8 mouse cellular contexts compared by ENCODE assay signal in the genomic region with DNA sequence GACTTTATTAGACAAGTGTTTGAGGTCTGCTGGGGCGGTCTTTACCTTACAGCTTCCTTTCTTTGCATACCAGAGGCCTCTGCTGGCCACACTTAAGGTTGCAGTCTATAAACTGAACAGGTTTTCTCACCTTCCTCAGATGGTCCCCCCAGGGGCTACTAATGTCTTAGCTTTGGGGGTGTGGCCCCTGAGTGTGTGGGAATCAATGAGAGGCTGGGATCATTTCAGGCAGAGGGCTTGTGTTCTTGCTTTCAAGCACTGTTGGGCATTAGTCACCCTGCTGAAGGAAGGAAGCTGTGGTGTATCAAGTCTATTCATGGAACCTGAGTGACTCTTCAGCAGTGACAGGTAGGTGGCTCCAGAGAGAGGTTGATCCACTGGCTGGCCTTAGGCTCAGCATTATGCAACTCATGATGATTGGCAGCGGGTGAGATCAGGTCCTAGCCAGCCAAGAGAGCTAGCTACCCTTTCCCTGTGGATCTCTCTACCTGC. TPM values are rescaled to one million over a fixed set of nuclear protein-coding genes. Genes with fewer than 3 reads are reported as not detected.
DNase-seq lines count a peak whose midpoint lies in the region; ATAC-seq and TF ChIP-seq lines count a peak whose summit lies in the region.

No protein-coding gene starts in this region.

- H3K27me3 ChIP-seq in heart, adult 2 months (ENCODE audit: control insufficient read depth, insufficient read depth, low read length), result no peaks in the 10 kb centered on the region
- no peaks in the 10 kb centered on the region for H3K27me3 ChIP-seq in kidney, adult 2 months (replicated peaks; ENCODE audit: control insufficient read depth, insufficient read depth, low read length)
- H3K27me3 ChIP-seq in forebrain, embryonic 13.5 days, result no peaks in the 10 kb centered on the region

- no peaks in the 10 kb centered on the region for H3K9me3 ChIP-seq in forebrain, embryonic 13.5 days (replicated peaks)

- DNase-seq in heart, adult 2 months, result no peak
- no peak for DNase-seq in heart, postnatal 36 days
- DNase-seq in cerebellum, adult 8-10 months, result peak; percentile 74
- DNase-seq in kidney, adult 2 months, result peak; percentile 19
- peak; percentile 26 for DNase-seq in retina, adult 2 months (ENCODE audit: low read depth, low spot score)
- no peak for DNase-seq in layer of hippocampus, adult 9-11 months

- no peak overlapping the region for H3K4me2 ChIP-seq in forebrain, embryonic 13.5 days

- intact Hi-C loops in heart, adult 2 months (cut with DNase I), result loop anchor here (5.0 to 10.0 kb wide), 2 partner anchors 102 to 165 kb away; a partner anchor contains a TSS
- intact Hi-C loops in heart, postnatal 36 days (cut with DNase I), result loop anchor here (10.0 kb wide), 1 partner anchor 255 kb away; a partner anchor contains a TSS

- no peak for TF ChIP-seq EP300 in heart, adult 2 months (IDR thresholded peaks at IDR 0.05; ENCODE audit: insufficient read depth, low read depth, low read length)

- no peak overlapping the region for H3K9ac ChIP-seq in heart, adult 2 months (ENCODE audit: low read depth, low read length)
- no peak overlapping the region for H3K9ac ChIP-seq in forebrain, embryonic 13.5 days

- H3K4me1 ChIP-seq in heart, adult 2 months (ENCODE audit: control insufficient read depth, insufficient read depth, low read length), result no peaks in the 10 kb centered on the region
- H3K4me1 ChIP-seq in kidney, adult 2 months (ENCODE audit: control insufficient read depth, insufficient read depth, low read length), result no peaks in the 10 kb centered on the region
- no peaks in the 10 kb centered on the region for H3K4me1 ChIP-seq in forebrain, embryonic 13.5 days

- no peak overlapping the region for H3K27ac ChIP-seq in heart, adult 2 months
- no peak overlapping the region for H3K27ac ChIP-seq in kidney, adult 2 months (ENCODE audit: insufficient read depth, low read depth, low read length)
- H3K27ac ChIP-seq in forebrain, embryonic 13.5 days, result no peak overlapping the region

- no peaks in the 10 kb centered on the region for H3K36me3 ChIP-seq in heart, adult 2 months (ENCODE audit: control insufficient read depth, insufficient read depth, low read length)
- no peaks in the 10 kb centered on the region for H3K36me3 ChIP-seq in kidney, adult 2 months (ENCODE audit: control insufficient read depth, insufficient read depth, low read length)
- no peaks in the 10 kb centered on the region for H3K36me3 ChIP-seq in forebrain, embryonic 13.5 days (ENCODE audit: poor library complexity, severe bottlenecking)

- TF ChIP-seq CTCF in heart, adult 2 months (IDR thresholded peaks at IDR 0.05), result peak; percentile 65
- TF ChIP-seq CTCF in kidney, adult 2 months (conservative IDR thresholded peaks at IDR 0.05; ENCODE audit: insufficient read depth, insufficient read length, low read depth, low read length), result 0 out of 2 replicates have a peak, but pooled peaks have one; percentile 14

- H3K4me3 ChIP-seq in heart, adult 2 months, result no peak overlapping the region
- no peak overlapping the region for H3K4me3 ChIP-seq in kidney, adult 2 months (ENCODE audit: insufficient read depth, low read depth, low read length)
- H3K4me3 ChIP-seq in forebrain, embryonic 13.5 days, result no peak overlapping the region

- peak; percentile 54 for ATAC-seq in CD4-positive, CD25-positive, alpha-beta regulatory T cell, adult 4 months
- ATAC-seq in forebrain, embryonic 13.5 days, result no peak

- no peaks in the 10 kb centered on the region for H3K79me2 ChIP-seq in heart, adult 2 months (replicated peaks; ENCODE audit: control insufficient read depth, insufficient read depth, low read length)

- no peak for TF ChIP-seq POLR2A in heart, adult 2 months (IDR thresholded peaks at IDR 0.05; ENCODE audit: insufficient read depth, low read depth, low read length)
- TF ChIP-seq POLR2A in kidney, adult 2 months (IDR thresholded peaks at IDR 0.05; ENCODE audit: low read depth, low read length), result no peak

- 50% methylated on average over 2 of the region's 2 CpGs for WGBS in heart, adult 2 months
- 28% methylated on average over 2 of the region's 2 CpGs for WGBS in kidney, adult 2 months
- WGBS in forebrain, embryonic 13.5 days, result 46% methylated on average over 2 of the region's 2 CpGs

RNA-seq across cellular contexts. Expression of a gene that starts 39.6 kb away (rescaled TPM):
- 10 to 100 TPM; 17.6 to 20.4 TPM for total RNA-seq in heart, adult 2 months (2021)
- 4.3 and 8.1 TPM in 2 replicates for polyA plus RNA-seq in heart, adult 2 months (2012; rRNA removed)
- 10 to 100 TPM; 18.2 to 18.5 TPM for total RNA-seq in heart, postnatal 36 days (2021)
- polyA plus RNA-seq in CD4-positive, CD25-positive, alpha-beta regulatory T cell, adult 4 months (2017; shearing (Covaris generic)), result 1 to 10 TPM; 6.0 to 8.7 TPM
- polyA plus RNA-seq in kidney, adult 2 months (2012; rRNA removed), result 3.4 and 4.7 TPM in 2 replicates
- polyA plus RNA-seq in forebrain, embryonic 13.5 days (2015; fragmentation: Nextera tagmentation; extraction: Ambion mirVana), result 7.5 and 8.3 TPM in 2 replicates

Comparison
In these comparisons a context has a peak if more than half of its experiments do, and no peak if none do; other contexts are left out.
1. DNase-seq: peak in cerebellum, adult 8-10 months (single experiment), kidney, adult 2 months (single experiment) and retina, adult 2 months (single experiment); none in heart, adult 2 months (0 of 2), heart, postnatal 36 days (0 of 2) and layer of hippocampus, adult 9-11 months (single experiment).